Mouse (Mus musculus) macrophage (primary cell): ENCODE measurements around the gene Krt39. TPM values are rescaled to one million over a fixed set of nuclear protein-coding genes. Genes with fewer than 3 reads are reported as not detected.

ENCODE experiments used
- H3K27ac ChIP-seq: fragments of 350-480 bp; formaldehyde crosslinking; 2 replicates; pipeline ENCODE4 v1.9.0; 2021
- H3K36me3 ChIP-seq: fragments of 350-480 bp; formaldehyde crosslinking; 2 replicates; pipeline ENCODE4 v1.9.0; 2021; ENCODE audit errors: inconsistent target
- H3K4me3 ChIP-seq: fragments of 350-480 bp; formaldehyde crosslinking; 2 replicates; pipeline ENCODE4 v1.9.0; 2021; ENCODE audit errors: inconsistent target
- H3K79me2 ChIP-seq: fragments of 350-480 bp; formaldehyde crosslinking; 2 replicates; pipeline ENCODE4 v1.9.0; 2021; ENCODE audit errors: inconsistent target
- WGBS: methylation state at CpG from one replicate; pipeline ENCODE4 v1.1.7; 2026; ENCODE audit warnings: inconsistent platforms; ENCODE audit not compliant: missing documents; 5-methylcytosine and 5-hydroxymethylcytosine counted together
- polyA plus RNA-seq: library from polyadenylated mRNA; stranded (reverse); fragments of 250-400 nt; gene quantifications from 3 replicates; pipeline ENCODE4 v1.2.4, GENCODE M21; 2018; ENCODE audit warnings: inconsistent platforms

Gene Krt39
- polyA plus RNA-seq, 1 experiment from 2014 or later = not detected

GRCm38 (mm10) chr11:99492733-99493573 lies 28.2 kb downstream of the Krt39 start, which contains the start of gene Krt23:
Gene Krt23 (minus strand): TSS chr11:99493137.
- WGBS = 74% methylated on average over 21 of the region's 22 CpGs
- Histone ChIP-seq H3K36me3 (no peaks in the 10 kb centered on the region), H3K4me3 (no peak within 1 kb of the TSS)

GRCm38 (mm10) chr11:99491040-99491439 lies 30.1 kb downstream of the Krt39 start:
- Histone ChIP-seq H3K79me2 (no peaks in the 10 kb centered on the region), H3K36me3 (no peaks in the 10 kb centered on the region), H3K4me3 (no peak overlapping the region), H3K27ac (no peak overlapping the region)
- 69% methylated on average over 8 of the region's 8 CpGs for WGBS

More at GRCm38 (mm10) chr11:99492733-99493573, 28.2 kb downstream of the Krt39 start, which contains the start of gene Krt23:
- no peak within 1 kb of the TSS for H3K27ac ChIP-seq
- no peaks in the 10 kb centered on the region for H3K79me2 ChIP-seq

- Histone ChIP-seq H3K4me3 (no peak overlapping the region), H3K27ac (no peak overlapping the region), H3K79me2 (no peaks in the 10 kb centered on the region), H3K36me3 (no peaks in the 10 kb centered on the region)
- WGBS = 83% methylated on average over 4 of the region's 4 CpGs
Observed at GRCm38 (mm10) chr11:99490624-99491023, 30.5 kb downstream of the Krt39 start.

GRCm38 (mm10) chr11:99489233-99489632 lies 31.9 kb downstream of the Krt39 start:
- Histone ChIP-seq H3K27ac (no peak overlapping the region), H3K79me2 (no peaks in the 10 kb centered on the region), H3K36me3 (no peaks in the 10 kb centered on the region), H3K4me3 (no peak overlapping the region)
- WGBS = 82% methylated on average over 3 of the region's 3 CpGs

GRCm38 (mm10) chr11:99474981-99475380 lies 46.2 kb downstream of the Krt39 start:
- Histone ChIP-seq H3K4me3 (no peak overlapping the region), H3K27ac (no peak overlapping the region), H3K36me3 (no peaks in the 10 kb centered on the region), H3K79me2 (no peaks in the 10 kb centered on the region)
- 80% methylated on average over 3 of the region's 3 CpGs for WGBS

GRCm38 (mm10) chr11:99473433-99473832 lies 47.7 kb downstream of the Krt39 start:
- no peak overlapping the region for H3K4me3 ChIP-seq
- 90% methylated on average over 6 of the region's 6 CpGs for WGBS
- no peaks in the 10 kb centered on the region for H3K79me2 ChIP-seq
- no peaks in the 10 kb centered on the region for H3K36me3 ChIP-seq
- no peak overlapping the region for H3K27ac ChIP-seq

- no peaks in the 10 kb centered on the region for H3K79me2 ChIP-seq
- no peak overlapping the region for H3K27ac ChIP-seq
- H3K36me3 ChIP-seq = no peaks in the 10 kb centered on the region
- WGBS = 52% methylated on average over 4 of the region's 4 CpGs
- no peak overlapping the region for H3K4me3 ChIP-seq
Observed at GRCm38 (mm10) chr11:99472405-99472804, 48.7 kb downstream of the Krt39 start.

- Histone ChIP-seq H3K36me3 (no peaks in the 10 kb centered on the region), H3K4me3 (no peak overlapping the region), H3K79me2 (no peaks in the 10 kb centered on the region), H3K27ac (no peak overlapping the region)
- WGBS = 92% methylated on average over 6 of the region's 6 CpGs
Observed at GRCm38 (mm10) chr11:99471946-99472345, 49.2 kb downstream of the Krt39 start.

- WGBS = 73% methylated on average over 4 of the region's 4 CpGs
- Histone ChIP-seq H3K4me3 (no peak overlapping the region), H3K27ac (no peak overlapping the region), H3K79me2 (no peaks in the 10 kb centered on the region), H3K36me3 (no peaks in the 10 kb centered on the region)
Observed at GRCm38 (mm10) chr11:99469228-99469627, 51.9 kb downstream of the Krt39 start.

GRCm38 (mm10) chr11:99468566-99468965 lies 52.6 kb downstream of the Krt39 start:
- Histone ChIP-seq H3K79me2 (no peaks in the 10 kb centered on the region), H3K4me3 (no peak overlapping the region), H3K36me3 (no peaks in the 10 kb centered on the region), H3K27ac (no peak overlapping the region)
- 76% methylated on average over 11 of the region's 11 CpGs for WGBS

GRCm38 (mm10) chr11:99466316-99466715 lies 54.8 kb downstream of the Krt39 start:
- WGBS = 42% methylated on average over 7 of the region's 7 CpGs
- H3K27ac ChIP-seq = no peak overlapping the region
- H3K79me2 ChIP-seq = no peaks in the 10 kb centered on the region

GRCm38 (mm10) chr11:99464836-99465235 lies 56.3 kb downstream of the Krt39 start:
- H3K4me3 ChIP-seq = no peak overlapping the region
- WGBS = 11% methylated on average over 5 of the region's 5 CpGs
- no peaks in the 10 kb centered on the region for H3K36me3 ChIP-seq
- H3K27ac ChIP-seq = no peak overlapping the region
- H3K79me2 ChIP-seq = no peaks in the 10 kb centered on the region

More at GRCm38 (mm10) chr11:99466316-99466715, 54.8 kb downstream of the Krt39 start:
- Histone ChIP-seq H3K4me3 (no peak overlapping the region), H3K36me3 (no peaks in the 10 kb centered on the region)

Other genes with a start within 250 kb of the Krt39 start
- not detected in 3 replicates for gene Krt24, start 236.1 kb downstream of the Krt39 start, polyA plus RNA-seq
- gene Krt25, start 198.4 kb downstream of the Krt39 start, polyA plus RNA-seq = not detected in 3 replicates
- gene Krt26, start 183.4 kb downstream of the Krt39 start, polyA plus RNA-seq = not detected in 3 replicates
- gene Krt27, start 170.2 kb downstream of the Krt39 start, polyA plus RNA-seq = not detected in 3 replicates
- not detected in 3 replicates for gene Krt28, start 146.4 kb downstream of the Krt39 start, polyA plus RNA-seq
- 1.2 to 2.7 TPM (median 2.0 TPM) in 3 replicates for gene Krt10, start 132.0 kb downstream of the Krt39 start, polyA plus RNA-seq
- gene Krt12, start 99.1 kb downstream of the Krt39 start, polyA plus RNA-seq = not detected in 3 replicates
- gene Krt20, start 83.2 kb downstream of the Krt39 start, polyA plus RNA-seq = not detected in 3 replicates
- gene Krt23, start 28.2 kb downstream of the Krt39 start, polyA plus RNA-seq = not detected in 3 replicates
- gene Krt40, start 21.8 kb upstream of the Krt39 start, polyA plus RNA-seq = not detected in 3 replicates
- not detected in 3 replicates for gene Krtap3-3, start 29.5 kb upstream of the Krt39 start, polyA plus RNA-seq
- not detected in 3 replicates for gene Krtap3-2, start 35.5 kb upstream of the Krt39 start, polyA plus RNA-seq
- gene Gm11939, start 38.1 kb upstream of the Krt39 start, polyA plus RNA-seq = not detected in 3 replicates
- not detected in 3 replicates for gene Krtap3-1, start 45.3 kb upstream of the Krt39 start, polyA plus RNA-seq
- not detected in 3 replicates for gene Krtap1-5, start 59.7 kb upstream of the Krt39 start, polyA plus RNA-seq
- not detected in 3 replicates for gene Krtap1-4, start 62.3 kb upstream of the Krt39 start, polyA plus RNA-seq
- not detected in 3 replicates for gene Krtap1-3, start 70.0 kb upstream of the Krt39 start, polyA plus RNA-seq
- not detected in 3 replicates for gene Krtap9-3, start 76.8 kb upstream of the Krt39 start, polyA plus RNA-seq
- not detected in 3 replicates for gene Gm11938, start 82.0 kb upstream of the Krt39 start, polyA plus RNA-seq
- gene Gm11937, start 88.9 kb upstream of the Krt39 start, polyA plus RNA-seq = not detected in 3 replicates
- not detected in 3 replicates for gene Krtap2-4, start 93.5 kb upstream of the Krt39 start, polyA plus RNA-seq
- gene Gm11562, start 99.1 kb upstream of the Krt39 start, polyA plus RNA-seq = not detected in 3 replicates
- gene Krtap4-1, start 106.9 kb upstream of the Krt39 start, polyA plus RNA-seq = not detected in 3 replicates
- gene Krtap4-2, start 113.7 kb upstream of the Krt39 start, polyA plus RNA-seq = not detected in 3 replicates
- gene Krtap4-7, start 122.8 kb upstream of the Krt39 start, polyA plus RNA-seq = not detected in 3 replicates
- gene Gm11555, start 128.9 kb upstream of the Krt39 start, polyA plus RNA-seq = not detected in 3 replicates
- gene Gm11563, start 137.6 kb upstream of the Krt39 start, polyA plus RNA-seq = not detected in 3 replicates
- not detected in 3 replicates for gene Krtap4-6, start 144.6 kb upstream of the Krt39 start, polyA plus RNA-seq
- not detected in 3 replicates for gene Gm14190, start 169.4 kb upstream of the Krt39 start, polyA plus RNA-seq
- not detected in 3 replicates for gene Gm14180, start 213.0 kb upstream of the Krt39 start, polyA plus RNA-seq